In genomic region chr13:41718051-41718450, GRCm38 (mm10) we compare ENCODE assay signal across 21 mouse cellular contexts.
DNase-seq lines count a peak whose midpoint lies in the region.
"Had no signal": no experiment of that assay in that cellular context is flagged by ENCODE, and none has a peak within 500 bp of the region (broad histone marks: within the 10 kb centered on the region; RNA-seq: fewer than 3 reads in every experiment).

No protein-coding gene starts in this region.

- DNase-seq in layer of hippocampus, adult 18-20 months (ENCODE audit: low spot score in 2 of 2): peak; percentile 4 to 24
- DNase-seq in layer of hippocampus, adult 11-12 months (ENCODE audit: low spot score): no peak
- peak; percentile 73 for DNase-seq in brain, adult 2 months (ENCODE audit: low read depth, low spot score)
- peak; percentile 25 to 46 for DNase-seq in left cerebral cortex, postnatal 36 days (ENCODE audit: low spot score in 2 of 2)
- peak; percentile 15 to 20 for DNase-seq in right cerebral cortex, postnatal 36 days (ENCODE audit: low spot score in 2 of 2)
- DNase-seq in urinary bladder, postnatal 4 days (ENCODE audit: low spot score in 2 of 2): no peak
- no peak for DNase-seq in T-cell, adult 2 months (ENCODE audit: low spot score)
- DNase-seq: adrenal gland, postnatal 14 days; cerebellum, adult 11-12 months; cerebellum, postnatal 10 days; forebrain, postnatal 0 days; gastrocnemius, adult 2 months; gastrocnemius, postnatal 36 days; heart, adult 18-20 months; heart, postnatal 4 days; kidney, adult 9 months; kidney, postnatal 10 days; liver, embryonic 13.5 days; lung, adult 18-20 months; spleen, adult 18-20 months; thymus, adult 18-20 months had no signal

- intact Hi-C loops in left cerebral cortex, postnatal 36 days (cut with DNase I): no loop called here

Comparison
In these comparisons a context has a peak if more than half of its experiments do, and no peak if none do; other contexts are left out.
1. DNase-seq: peak in layer of hippocampus, adult 18-20 months (2 of 2), brain, adult 2 months (single experiment), left cerebral cortex, postnatal 36 days (2 of 2) and right cerebral cortex, postnatal 36 days (2 of 2); none in layer of hippocampus, adult 11-12 months (single experiment), urinary bladder, postnatal 4 days (0 of 2) and T-cell, adult 2 months (single experiment).